Comparison of ENCODE assay signal across 16 mouse cellular contexts in genomic region chr13:37852850-37853249, GRCm38 (mm10).
A peak's percentile ranks its signal among the peaks of the same experiment; 100 is the strongest.
DNase-seq lines count a peak whose midpoint lies in the region; ATAC-seq and TF ChIP-seq lines count a peak whose summit lies in the region.
"Had no signal": no experiment of that assay in that cellular context is flagged by ENCODE, and none has a peak within 500 bp of the region (broad histone marks: within the 10 kb centered on the region; RNA-seq: fewer than 3 reads in every experiment).

No protein-coding gene starts in this region.

- H3K9me3 ChIP-seq in heart, postnatal 0 days (replicated peaks; ENCODE audit: control insufficient read depth, low read length) = no peaks in the 10 kb centered on the region
- H3K9me3 ChIP-seq in liver, embryonic 14.5 days (ENCODE audit: control insufficient read depth, low read length) = no peaks in the 10 kb centered on the region
- H3K9me3 ChIP-seq: embryonic facial prominence, embryonic 12.5 days; forebrain, embryonic 13.5 days had no signal

- peak overlapping the region; percentile 23; the same call in 1 of the 2 replicates for H3K27ac ChIP-seq in heart, postnatal 0 days (ENCODE audit: low read depth)
- peak overlapping the region; percentile 74 for H3K27ac ChIP-seq in thymus, adult 2 months (ENCODE audit: control insufficient read depth, insufficient read depth, low read length)
- H3K27ac ChIP-seq in liver, embryonic 14.5 days = peak overlapping the region; percentile 54
- H3K27ac ChIP-seq: embryonic facial prominence, embryonic 12.5 days; forebrain, embryonic 13.5 days had no signal

- H3K4me2 ChIP-seq in heart, postnatal 0 days (ENCODE audit: low read depth, low read length) = no peak overlapping the region
- peak overlapping the region; percentile 54 for H3K4me2 ChIP-seq in liver, embryonic 14.5 days (ENCODE audit: low read depth)
- H3K4me2 ChIP-seq: embryonic facial prominence, embryonic 12.5 days; forebrain, embryonic 13.5 days had no signal

- 62% methylated on average over 3 of the region's 3 CpGs for WGBS in heart, postnatal 0 days
- 61% methylated on average over 3 of the region's 3 CpGs for WGBS in thymus, adult 2 months
- WGBS in liver, embryonic 14.5 days (ENCODE audit: insufficient replicate concordance) = 59% methylated on average over 3 of the region's 3 CpGs

- DNase-seq in heart, postnatal 0 days (ENCODE audit: low spot score) = no peak
- DNase-seq in heart, adult 11 months = no peak
- no peak for DNase-seq in thymus, adult 2 months
- DNase-seq in thymus, postnatal 0 days (ENCODE audit: low spot score) = no peak
- no peak for DNase-seq in liver, embryonic 14.5 days (ENCODE audit: low read depth in 3 of 3, low spot score in 3 of 3)
- DNase-seq in urinary bladder, postnatal 14 days (ENCODE audit: low spot score) = no peak
- no peak for DNase-seq in spleen, postnatal 36 days (ENCODE audit: low spot score in 2 of 2)
- DNase-seq in embryo, embryonic 10 days (ENCODE audit: low spot score) = no peak
- DNase-seq: cerebellum, adult 8-10 months; heart, postnatal 14 days; kidney, adult 11 months; layer of hippocampus, adult 9-11 months; left cerebral cortex, postnatal 4 days; thymus, postnatal 4 days had no signal

- no peak overlapping the region for H3K9ac ChIP-seq in heart, postnatal 0 days (replicated peaks; ENCODE audit: low read depth, low read length)
- no peak overlapping the region; the same call in 1 of the 2 replicates for H3K9ac ChIP-seq in liver, embryonic 14.5 days (replicated peaks)
- H3K9ac ChIP-seq: embryonic facial prominence, embryonic 12.5 days; forebrain, embryonic 13.5 days had no signal

- no peak for TF ChIP-seq CTCF in heart, postnatal 0 days (IDR thresholded peaks at IDR 0.05; ENCODE audit: low read depth)
- TF ChIP-seq CTCF in thymus, adult 2 months (IDR thresholded peaks at IDR 0.05; ENCODE audit: borderline replicate concordance, control insufficient read depth, extremely low read depth, insufficient read depth, low read length, poor library complexity) = no peak
- TF ChIP-seq CTCF in liver, embryonic 14.5 days (IDR thresholded peaks at IDR 0.05; ENCODE audit: low read depth) = no peak

- H3K36me3 ChIP-seq in heart, postnatal 0 days (replicated peaks; ENCODE audit: control insufficient read depth, insufficient read depth, low read length) = no peaks in the 10 kb centered on the region
- H3K36me3 ChIP-seq in thymus, adult 2 months (ENCODE audit: control insufficient read depth, insufficient read depth, low read length) = no peaks in the 10 kb centered on the region
- no peaks in the 10 kb centered on the region for H3K36me3 ChIP-seq in liver, embryonic 14.5 days (replicated peaks; ENCODE audit: control insufficient read depth, insufficient read depth, low read depth)
- H3K36me3 ChIP-seq: embryonic facial prominence, embryonic 12.5 days had no signal

- no peak overlapping the region for H3K4me3 ChIP-seq in heart, postnatal 0 days (ENCODE audit: low read depth, low read length)
- no peak overlapping the region for H3K4me3 ChIP-seq in thymus, adult 2 months (ENCODE audit: control insufficient read depth, insufficient read depth, low read length)
- no peak overlapping the region for H3K4me3 ChIP-seq in liver, embryonic 14.5 days (ENCODE audit: insufficient read depth in 1 of 2, low read depth in 2 of 2, low read length in 2 of 2)
- H3K4me3 ChIP-seq: embryonic facial prominence, embryonic 12.5 days; forebrain, embryonic 13.5 days had no signal

- H3K4me1 ChIP-seq in heart, postnatal 0 days (ENCODE audit: control insufficient read depth, insufficient read depth) = peaks cover 23% of the 10 kb centered on the region
- H3K4me1 ChIP-seq in thymus, adult 2 months (replicated peaks; ENCODE audit: control insufficient read depth, insufficient read depth, low read length) = peaks cover 20% of the 10 kb centered on the region
- H3K4me1 ChIP-seq in liver, embryonic 14.5 days (replicated peaks; ENCODE audit: control insufficient read depth in 2 of 2, insufficient read depth in 2 of 2, low read length in 1 of 2) = peaks cover 27 to 36% of the 10 kb centered on the region in 2 experiments

- no peak for ATAC-seq in heart, postnatal 0 days (ENCODE audit: insufficient read depth, low read depth)
- ATAC-seq in liver, embryonic 14.5 days (ENCODE audit: insufficient read depth) = no peak
- ATAC-seq: forebrain, embryonic 13.5 days had no signal

- H3K27me3 ChIP-seq in heart, postnatal 0 days (ENCODE audit: control insufficient read depth, insufficient read depth, low read length) = no peaks in the 10 kb centered on the region
- H3K27me3 ChIP-seq in thymus, adult 2 months (ENCODE audit: control insufficient read depth, insufficient read depth, low read length) = no peaks in the 10 kb centered on the region
- no peaks in the 10 kb centered on the region for H3K27me3 ChIP-seq in liver, embryonic 14.5 days (ENCODE audit: control insufficient read depth, insufficient read depth, low read length)
- H3K27me3 ChIP-seq: embryonic facial prominence, embryonic 12.5 days had no signal

- no peak for TF ChIP-seq POLR2A in thymus, adult 2 months (IDR thresholded peaks at IDR 0.05; ENCODE audit: control insufficient read depth, extremely low read depth, insufficient read depth, low read length, poor library complexity)

- no peak for TF ChIP-seq EP300 in heart, postnatal 0 days (IDR thresholded peaks at IDR 0.05; ENCODE audit: low read depth)
- TF ChIP-seq EP300 in liver, embryonic 14.5 days (IDR thresholded peaks at IDR 0.05; ENCODE audit: low read depth) = no peak

Comparison
In these comparisons a context has a peak if more than half of its experiments do, and no peak if none do; other contexts are left out.
1. H3K27ac ChIP-seq: peak in every context shown above with its lines; median percentile 74 in thymus, adult 2 months; 54 in liver, embryonic 14.5 days; 23 in heart, postnatal 0 days.